Mouse (Mus musculus): ENCODE results near the gene Trem2. TPM values are rescaled to one million over a fixed set of nuclear protein-coding genes. Genes with fewer than 3 reads are reported as not detected.

The Trem2 gene
- total and polyA plus RNA-seq, 3 experiments: not detected

DNA sequence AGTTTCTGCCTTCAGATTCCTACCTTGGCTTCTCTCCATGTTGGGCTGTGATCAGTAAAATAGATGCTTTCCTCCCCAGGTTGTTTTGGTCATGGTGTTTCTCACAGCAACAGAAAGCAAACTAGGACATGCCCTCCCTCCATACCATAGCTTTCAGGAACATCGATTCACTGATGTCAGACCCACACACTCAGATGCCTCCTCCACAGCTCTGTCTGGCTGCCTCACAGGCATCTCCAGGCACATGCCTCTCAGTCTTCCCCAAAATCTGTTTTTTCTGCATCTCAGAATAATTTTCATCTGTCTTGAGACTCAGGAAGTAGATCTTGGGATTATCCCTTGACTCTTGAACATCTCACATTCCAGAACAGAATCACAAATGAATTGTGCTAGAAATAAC, 29.9 kb downstream of the Trem2 start:
- dilution Hi-C loops (cut with MboI; ENCODE audit: extremely low pct_ligation_motif_present, extremely low pct_unique_long_range_greater_than_20kb, low sequenced_read_pairs): no loop called here
- H3K4me3 ChIP-seq (replicated peaks in 1 of 3; ENCODE audit: low read depth in 2 of 3, low read length in 2 of 3, poor library complexity in 1 of 3): no peak overlapping the region
- H3K36me3 ChIP-seq (replicated peaks in 1 of 2; ENCODE audit: control insufficient read depth in 1 of 2, insufficient read depth in 1 of 2, low read length in 1 of 2): no peaks in the 10 kb centered on the region
- H3K79me2 ChIP-seq (replicated peaks; ENCODE audit: control insufficient read depth, extremely low read depth, insufficient read depth, poor library complexity, severe bottlenecking): no peaks in the 10 kb centered on the region
- in situ Hi-C loops (cut with MboI; ENCODE audit: low pct_ligation_motif_present, low pct_unique_long_range_greater_than_20kb, low sequenced_read_pairs): no loop called here
- peaks cover 6% of the 10 kb centered on the region for H3K9me3 ChIP-seq (replicated peaks; ENCODE audit: low read length)
- H3K27ac ChIP-seq (ENCODE audit: insufficient read depth, low read depth): no peak overlapping the region
- no peak overlapping the region for H3K9ac ChIP-seq (ENCODE audit: insufficient read depth, low read depth)
- no peaks in the 10 kb centered on the region for H3K4me1 ChIP-seq (ENCODE audit: control insufficient read depth in 1 of 2, insufficient read depth in 2 of 2)
- no peak for TF ChIP-seq JUND (conservative IDR thresholded peaks at IDR 0.05; ENCODE audit: low read depth, low read length)
- no peak for TF ChIP-seq HCFC1 (IDR thresholded peaks at IDR 0.05; ENCODE audit: low read depth, low read length)
- TF ChIP-seq CHD2 (IDR thresholded peaks at IDR 0.05; ENCODE audit: low read length): no peak
- no peak for TF ChIP-seq ZKSCAN1 (IDR thresholded peaks at IDR 0.05; ENCODE audit: borderline replicate concordance, low read depth, low read length)
- no peak for TF ChIP-seq CHD1 (IDR thresholded peaks at IDR 0.05; ENCODE audit: low read depth, low read length)
- no peak for TF ChIP-seq MEF2A (IDR thresholded peaks at IDR 0.05; ENCODE audit: borderline replicate concordance, low read depth, low read length)
- no peak for TF ChIP-seq JUN (IDR thresholded peaks at IDR 0.05; ENCODE audit: insufficient read depth, low read depth, low read length)
- no peak for TF ChIP-seq MAZ (IDR thresholded peaks at IDR 0.05; ENCODE audit: low read depth, low read length)
- no peak for TF ChIP-seq E2F4 (IDR thresholded peaks at IDR 0.05; ENCODE audit: insufficient replicate concordance, low read depth, low read length)
- no peak overlapping the region for H3K4me2 ChIP-seq (ENCODE audit: insufficient read depth, low read depth, poor library complexity, severe bottlenecking)
- H3K27me3 ChIP-seq (replicated peaks): peaks cover 11% of the 10 kb centered on the region
- DNase-seq (ENCODE audit: extremely low read depth): no peak

DNA sequence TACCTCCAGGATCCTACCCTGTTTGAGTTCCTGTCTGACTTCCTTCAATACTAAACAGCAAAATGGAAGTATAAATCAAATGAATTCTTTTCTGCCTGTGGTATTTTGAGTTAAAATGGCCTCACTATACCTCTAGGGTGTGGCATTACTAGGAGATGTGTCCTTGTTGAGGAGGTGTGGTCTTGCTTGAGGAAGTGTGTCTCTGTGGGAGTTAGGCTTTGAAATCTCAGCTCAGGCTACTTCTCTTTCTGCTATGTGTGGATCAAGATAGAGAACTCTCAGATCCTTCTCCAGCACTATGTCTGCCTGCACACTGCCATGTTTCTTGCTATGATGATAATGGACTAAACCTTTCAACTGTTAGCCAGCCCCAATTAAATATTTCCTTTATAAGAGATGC, 32.8 kb downstream of the Trem2 start:
- Histone ChIP-seq H3K79me2 (replicated peaks; ENCODE audit: control insufficient read depth, extremely low read depth, insufficient read depth, poor library complexity, severe bottlenecking) (no peaks in the 10 kb centered on the region), H3K4me1 (ENCODE audit: control insufficient read depth in 1 of 2, insufficient read depth in 2 of 2) (no peaks in the 10 kb centered on the region), H3K4me3 (replicated peaks in 1 of 3; ENCODE audit: low read depth in 2 of 3, low read length in 2 of 3, poor library complexity in 1 of 3) (no peak overlapping the region), H3K27ac (ENCODE audit: insufficient read depth, low read depth) (no peak overlapping the region), H3K9me3 (replicated peaks; ENCODE audit: low read length) (peaks cover 6% of the 10 kb centered on the region), H3K4me2 (ENCODE audit: insufficient read depth, low read depth, poor library complexity, severe bottlenecking) (no peak overlapping the region), H3K9ac (ENCODE audit: insufficient read depth, low read depth) (no peak overlapping the region), H3K36me3 (replicated peaks in 1 of 2; ENCODE audit: control insufficient read depth in 1 of 2, insufficient read depth in 1 of 2, low read length in 1 of 2) (no peaks in the 10 kb centered on the region), H3K27me3 (replicated peaks) (peaks cover 5% of the 10 kb centered on the region)
- dilution Hi-C loops (cut with MboI; ENCODE audit: extremely low pct_ligation_motif_present, extremely low pct_unique_long_range_greater_than_20kb, low sequenced_read_pairs) (no loop called here), in situ Hi-C loops (cut with MboI; ENCODE audit: low pct_ligation_motif_present, low pct_unique_long_range_greater_than_20kb, low sequenced_read_pairs) (no loop called here)
- no peak for DNase-seq (ENCODE audit: extremely low read depth)
- TF ChIP-seq UBTF (IDR thresholded peaks at IDR 0.05; ENCODE audit: low read depth, low read length) (no peak), BHLHE40 (IDR thresholded peaks at IDR 0.05; ENCODE audit: low read depth, low read length) (no peak), ETS1 (conservative IDR thresholded peaks at IDR 0.05; ENCODE audit: low read depth, low read length) (no peak), TBP (conservative IDR thresholded peaks at IDR 0.05; ENCODE audit: low read depth, low read length) (no peak), MEF2A (IDR thresholded peaks at IDR 0.05; ENCODE audit: borderline replicate concordance, low read depth, low read length) (no peak), CTCF (conservative IDR thresholded peaks at IDR 0.05 in 1 of 2, IDR thresholded peaks at IDR 0.05 in 1 of 2; ENCODE audit: low read depth in 2 of 2, low read length in 2 of 2) (no peak), JUN (IDR thresholded peaks at IDR 0.05; ENCODE audit: insufficient read depth, low read depth, low read length) (no peak), IRF4 (IDR thresholded peaks at IDR 0.05; ENCODE audit: low read depth, low read length) (no peak), USF2 (conservative IDR thresholded peaks at IDR 0.05; ENCODE audit: low read depth, low read length) (no peak)

Measured in CH12.LX (cell line).